Mouse (Mus musculus): ENCODE results near the gene Kcne4. TPM values are rescaled to one million over a fixed set of nuclear protein-coding genes. Genes with fewer than 3 reads are reported as not detected.

Gene Kcne4
- polyA plus RNA-seq, 1 experiment, result 0.29 TPM

DNA sequence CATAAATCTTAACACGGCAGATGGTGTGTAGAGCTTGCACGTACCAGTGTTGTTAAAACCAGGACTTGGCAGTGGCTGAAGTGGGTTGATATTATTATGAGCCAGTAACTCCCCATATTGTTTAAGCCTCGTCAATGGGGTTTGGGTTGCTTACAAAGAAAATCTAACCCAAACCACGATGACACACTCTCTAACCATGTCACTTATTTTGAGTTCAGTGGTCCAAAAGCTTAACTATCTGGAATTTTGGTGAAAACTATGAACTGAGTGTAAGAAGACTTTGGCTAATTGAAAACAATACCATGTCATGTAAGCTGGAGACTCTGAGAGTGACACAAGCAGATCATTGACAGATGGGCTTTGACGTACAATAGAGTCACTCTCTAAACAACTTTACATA lies 49.4 kb downstream of the Kcne4 start:
- Histone ChIP-seq H3K36me3 (ENCODE audit: control insufficient read depth, insufficient read depth, low read length) (no peaks in the 10 kb centered on the region), H3K27ac (ENCODE audit: insufficient read depth, low read depth, low read length) (no peak overlapping the region), H3K4me1 (ENCODE audit: control insufficient read depth, insufficient read depth, insufficient read length, low read length) (no peaks in the 10 kb centered on the region), H3K27me3 (ENCODE audit: control insufficient read depth, insufficient read depth, low read length) (no peaks in the 10 kb centered on the region), H3K4me3 (ENCODE audit: low read depth, low read length) (no peak overlapping the region)
- TF ChIP-seq POLR2A (IDR thresholded peaks at IDR 0.05; ENCODE audit: low read depth, low read length) (no peak), CTCF (IDR thresholded peaks at IDR 0.05; ENCODE audit: extremely low read depth, insufficient read length, insufficient replicate concordance, low read depth, low read length) (no peak)
- 72% methylated on average over 5 of the region's 5 CpGs for WGBS

DNA sequence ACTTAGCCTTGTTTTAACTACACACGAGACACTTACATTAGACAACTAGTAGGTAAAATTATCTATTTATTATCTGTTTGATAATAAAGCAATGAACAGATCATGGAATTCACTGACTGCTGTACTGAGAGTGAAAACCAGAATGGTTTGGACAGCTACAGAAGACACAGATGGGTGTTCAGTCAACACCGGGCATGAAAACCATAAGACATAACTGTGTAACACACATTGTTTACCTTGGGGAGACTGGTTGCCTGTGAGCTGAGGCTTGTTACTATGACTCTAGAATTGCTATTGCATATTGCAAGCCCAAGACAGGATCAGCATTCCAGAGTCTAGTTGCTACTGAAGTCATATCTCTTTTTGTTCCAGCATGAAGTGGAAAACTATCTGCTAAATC lies 49.9 kb downstream of the Kcne4 start:
- H3K36me3 ChIP-seq (ENCODE audit: control insufficient read depth, insufficient read depth, low read length), result no peaks in the 10 kb centered on the region
- 86% methylated on average over 2 of the region's 2 CpGs for WGBS

More for the DNA sequence above, 49.9 kb downstream of the Kcne4 start:
- TF ChIP-seq CTCF (IDR thresholded peaks at IDR 0.05; ENCODE audit: extremely low read depth, insufficient read length, insufficient replicate concordance, low read depth, low read length) (no peak), POLR2A (IDR thresholded peaks at IDR 0.05; ENCODE audit: low read depth, low read length) (no peak)
- Histone ChIP-seq H3K4me1 (ENCODE audit: control insufficient read depth, insufficient read depth, insufficient read length, low read length) (no peaks in the 10 kb centered on the region), H3K4me3 (ENCODE audit: low read depth, low read length) (no peak overlapping the region), H3K27ac (ENCODE audit: insufficient read depth, low read depth, low read length) (no peak overlapping the region), H3K27me3 (ENCODE audit: control insufficient read depth, insufficient read depth, low read length) (no peaks in the 10 kb centered on the region)

Other genes starting within 250 kb of the Kcne4 start
- gene Acsl3, start 158.9 kb upstream of the Kcne4 start, polyA plus RNA-seq (2012; rRNA removed), result 3.5 and 7.9 TPM in 2 replicates
- gene Utp14b, start 158.7 kb upstream of the Kcne4 start, polyA plus RNA-seq (2012; rRNA removed), result 0.14 and 0.51 TPM in 2 replicates